8 mouse cellular contexts compared by ENCODE assay signal in genomic region chr5:135286185-135286584, GRCm38 (mm10). TPM values are rescaled to one million over a fixed set of nuclear protein-coding genes. Genes with fewer than 3 reads are reported as not detected.
DNase-seq lines count a peak whose midpoint lies in the region; ATAC-seq and TF ChIP-seq lines count a peak whose summit lies in the region.

No protein-coding gene starts in this region.

- no peak overlapping the region for H3K9ac ChIP-seq in heart, embryonic 11.5 days (ENCODE audit: low read depth, low read length)
- H3K9ac ChIP-seq in heart, adult 2 months (ENCODE audit: low read depth, low read length) = no peak overlapping the region
- H3K9ac ChIP-seq in limb, embryonic 13.5 days = no peak overlapping the region

- H3K36me3 ChIP-seq in heart, embryonic 11.5 days (ENCODE audit: control insufficient read depth, insufficient read depth, low read length) = no peaks in the 10 kb centered on the region
- no peaks in the 10 kb centered on the region for H3K36me3 ChIP-seq in heart, adult 2 months (ENCODE audit: control insufficient read depth, insufficient read depth, low read length)
- H3K36me3 ChIP-seq in limb, embryonic 13.5 days = no peaks in the 10 kb centered on the region
- no peaks in the 10 kb centered on the region for H3K36me3 ChIP-seq in splenic B cell, adult 2 months (ENCODE audit: control insufficient read depth, insufficient read depth, low read length, poor library complexity, severe bottlenecking)

- no peak for TF ChIP-seq POLR2A in heart, adult 2 months (IDR thresholded peaks at IDR 0.05; ENCODE audit: insufficient read depth, low read depth, low read length)

- H3K27me3 ChIP-seq in heart, embryonic 11.5 days (ENCODE audit: control insufficient read depth, insufficient read depth, low read length) = 0 out of 2 replicates have a peak, but pooled peaks cover 4% of the 10 kb centered on the region
- H3K27me3 ChIP-seq in heart, adult 2 months (ENCODE audit: control insufficient read depth, insufficient read depth, low read length) = no peaks in the 10 kb centered on the region
- H3K27me3 ChIP-seq in limb, embryonic 13.5 days = no peaks in the 10 kb centered on the region
- no peaks in the 10 kb centered on the region for H3K27me3 ChIP-seq in splenic B cell, adult 2 months (ENCODE audit: control insufficient read depth, insufficient read depth, low read length, poor library complexity, severe bottlenecking)

- peak; percentile 94 for TF ChIP-seq CTCF in heart, adult 2 months (IDR thresholded peaks at IDR 0.05)

- no peak overlapping the region for H3K4me3 ChIP-seq in heart, embryonic 11.5 days (ENCODE audit: low read depth, low read length)
- H3K4me3 ChIP-seq in heart, adult 2 months = no peak overlapping the region
- H3K4me3 ChIP-seq in limb, embryonic 13.5 days = no peak overlapping the region

- ATAC-seq in heart, embryonic 11.5 days (replicated peaks; ENCODE audit: insufficient number of reproducible peaks, low FRiP score, low TSS enrichment) = no peak
- 0 out of 2 replicates have a peak, but pooled peaks have one; percentile 67 for ATAC-seq in limb, embryonic 13.5 days (ENCODE audit: low FRiP score, low read depth)

- WGBS in heart, embryonic 11.5 days (ENCODE audit: insufficient replicate concordance) = 0% methylated on average over 6 of the region's 6 CpGs
- WGBS in heart, adult 2 months = under 1% methylated on average over 6 of the region's 6 CpGs
- WGBS in limb, embryonic 13.5 days = 0% methylated on average over 6 of the region's 6 CpGs

- H3K9me3 ChIP-seq in heart, embryonic 11.5 days (replicated peaks; ENCODE audit: control insufficient read depth, low read length) = no peaks in the 10 kb centered on the region
- H3K9me3 ChIP-seq in limb, embryonic 13.5 days = no peaks in the 10 kb centered on the region

- H3K79me2 ChIP-seq in heart, adult 2 months (replicated peaks; ENCODE audit: control insufficient read depth, insufficient read depth, low read length) = no peaks in the 10 kb centered on the region

- TF ChIP-seq EP300 in heart, adult 2 months (IDR thresholded peaks at IDR 0.05; ENCODE audit: insufficient read depth, low read depth, low read length) = peak; percentile 89; the same call in 1 of the 2 replicates

- no peak overlapping the region for H3K27ac ChIP-seq in heart, embryonic 11.5 days (ENCODE audit: low read depth, low read length)
- H3K27ac ChIP-seq in heart, adult 2 months = no peak overlapping the region
- no peak overlapping the region for H3K27ac ChIP-seq in limb, embryonic 13.5 days

- intact Hi-C loops in heart, adult 2 months (cut with DNase I) = loop anchor here (1.0 kb wide), 2 partner anchors 50 to 168 kb away; no protein-coding TSS in a partner anchor

- H3K4me2 ChIP-seq in heart, embryonic 11.5 days = no peak overlapping the region
- H3K4me2 ChIP-seq in limb, embryonic 13.5 days (replicated peaks) = no peak overlapping the region

- H3K4me1 ChIP-seq in heart, embryonic 11.5 days (ENCODE audit: control insufficient read depth, insufficient read depth, low read length) = no peaks in the 10 kb centered on the region
- no peaks in the 10 kb centered on the region for H3K4me1 ChIP-seq in heart, adult 2 months (ENCODE audit: control insufficient read depth, insufficient read depth, low read length)
- H3K4me1 ChIP-seq in limb, embryonic 13.5 days = peaks cover 3% of the 10 kb centered on the region; the same call in 1 of the 2 replicates

- DNase-seq in heart, adult 11 months = peak; percentile 96
- DNase-seq in embryo, embryonic 9.5 days (ENCODE audit: extremely low spot score) = peak; percentile 79
- DNase-seq in heart, adult 2 months = peak; percentile 71 to 82
- DNase-seq in kidney, adult 9 months = peak; percentile 77
- DNase-seq in neural tube, embryonic 10.5 days (ENCODE audit: extremely low spot score, low spot score) = peak; percentile 82
- peak; percentile 82 for DNase-seq in splenic B cell, adult 2 months (ENCODE audit: low read depth, low spot score)

RNA-seq across cellular contexts. Expression of gene Fzd9, which starts 35.2 kb away (rescaled TPM):
- polyA plus RNA-seq in heart, embryonic 11.5 days (2014; fragmentation: Nextera tagmentation; extraction: Ambion mirVana) = 3.6 and 4.9 TPM in 2 replicates
- total RNA-seq in heart, adult 2 months (2021) = 1 to 10 TPM in 1 of 2 experiments, under 1 TPM in 1; 0.78 to 1.3 TPM
- polyA plus RNA-seq in heart, adult 2 months (2012; rRNA removed) = 1.8 TPM in 2 replicates
- polyA plus RNA-seq in limb, embryonic 13.5 days (2015; fragmentation: Nextera tagmentation; extraction: Ambion mirVana) = 19.4 and 21.1 TPM in 2 replicates
